8 mouse cellular contexts compared by ENCODE assay signal in the genomic region with DNA sequence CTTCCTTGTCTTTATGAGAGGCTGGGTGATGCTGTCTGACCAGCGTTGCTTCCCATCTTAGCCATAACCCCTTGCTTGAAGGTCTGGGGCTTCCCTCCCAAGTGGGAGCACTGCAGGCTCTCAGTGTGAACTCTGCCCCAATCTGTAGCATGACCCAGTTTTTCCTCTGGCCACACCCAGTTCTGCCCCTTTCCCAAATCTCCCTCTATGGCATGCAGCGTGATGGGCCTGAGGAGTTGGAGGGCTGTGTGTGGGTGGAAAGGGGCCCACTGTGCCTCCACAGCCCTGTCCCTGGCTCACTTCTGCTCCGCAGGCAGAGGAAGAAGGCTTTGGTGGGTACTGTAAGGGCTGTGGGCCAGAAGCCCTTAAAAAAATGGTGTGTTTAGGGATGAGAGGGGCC. TPM values are rescaled to one million over a fixed set of nuclear protein-coding genes. Genes with fewer than 3 reads are reported as not detected.
DNase-seq lines count a peak whose midpoint lies in the region; ATAC-seq lines count a peak whose summit lies in the region.

No protein-coding gene starts in this region.

- peak overlapping the region; percentile 92 for H3K9ac ChIP-seq in lung, embryonic 15.5 days
- H3K9ac ChIP-seq in embryonic facial prominence, embryonic 14.5 days (ENCODE audit: low read depth, low read length) = peak overlapping the region; percentile 88
- peak overlapping the region; percentile 41 for H3K9ac ChIP-seq in neural tube, embryonic 14.5 days (replicated peaks; ENCODE audit: low read depth, low read length)

- peaks cover 42% of the 10 kb centered on the region for H3K4me1 ChIP-seq in lung, embryonic 15.5 days
- H3K4me1 ChIP-seq in embryonic facial prominence, embryonic 14.5 days (ENCODE audit: control insufficient read depth, insufficient read depth, low read length) = peaks cover 22% of the 10 kb centered on the region
- H3K4me1 ChIP-seq in neural tube, embryonic 14.5 days (ENCODE audit: control insufficient read depth, insufficient read depth, low read length) = peaks cover 27% of the 10 kb centered on the region

- no peaks in the 10 kb centered on the region for H3K27me3 ChIP-seq in lung, embryonic 15.5 days
- no peaks in the 10 kb centered on the region for H3K27me3 ChIP-seq in embryonic facial prominence, embryonic 14.5 days (replicated peaks; ENCODE audit: control insufficient read depth, insufficient read depth, low read length)
- H3K27me3 ChIP-seq in neural tube, embryonic 14.5 days (ENCODE audit: control insufficient read depth, insufficient read depth, low read length) = no peaks in the 10 kb centered on the region; the same call in 1 of the 2 replicates

- peak overlapping the region; percentile 96 for H3K4me3 ChIP-seq in lung, embryonic 15.5 days
- H3K4me3 ChIP-seq in embryonic facial prominence, embryonic 14.5 days (ENCODE audit: low read depth, low read length) = peak overlapping the region; percentile 71
- H3K4me3 ChIP-seq in neural tube, embryonic 14.5 days (ENCODE audit: low read depth, low read length) = peak overlapping the region; percentile 93

- H3K27ac ChIP-seq in lung, embryonic 15.5 days = no peak overlapping the region
- H3K27ac ChIP-seq in embryonic facial prominence, embryonic 14.5 days (replicated peaks; ENCODE audit: low read depth, low read length) = no peak overlapping the region
- no peak overlapping the region; the same call in 1 of the 2 replicates for H3K27ac ChIP-seq in neural tube, embryonic 14.5 days (ENCODE audit: low read depth, low read length)

- 45% methylated on average over 3 of the region's 3 CpGs for WGBS in lung, embryonic 15.5 days
- WGBS in embryonic facial prominence, embryonic 14.5 days = 49% methylated on average over 3 of the region's 3 CpGs
- 53% methylated on average over 3 of the region's 3 CpGs for WGBS in neural tube, embryonic 14.5 days

- H3K9me3 ChIP-seq in lung, embryonic 15.5 days = no peaks in the 10 kb centered on the region
- no peaks in the 10 kb centered on the region for H3K9me3 ChIP-seq in embryonic facial prominence, embryonic 14.5 days (ENCODE audit: control insufficient read depth, low read length)
- no peaks in the 10 kb centered on the region for H3K9me3 ChIP-seq in neural tube, embryonic 14.5 days (ENCODE audit: control insufficient read depth, low read length)

- no peak for DNase-seq in lung, postnatal 36 days
- no peak for DNase-seq in embryonic facial prominence, embryonic 14.5 days (ENCODE audit: low spot score)
- peak; percentile 43 for DNase-seq in induced T-regulatory cell, adult 2 months (ENCODE audit: low read depth)
- no peak for DNase-seq in layer of hippocampus, adult 9-11 months
- DNase-seq in right cerebral cortex, postnatal 4 days = no peak

- peak overlapping the region; percentile 93 for H3K4me2 ChIP-seq in lung, embryonic 15.5 days
- H3K4me2 ChIP-seq in embryonic facial prominence, embryonic 14.5 days (ENCODE audit: low read depth, low read length) = peak overlapping the region; percentile 84
- H3K4me2 ChIP-seq in neural tube, embryonic 14.5 days (ENCODE audit: low read depth, low read length) = peak overlapping the region; percentile 91

- peaks cover 53% of the 10 kb centered on the region for H3K36me3 ChIP-seq in lung, embryonic 15.5 days
- peaks cover 49% of the 10 kb centered on the region for H3K36me3 ChIP-seq in embryonic facial prominence, embryonic 14.5 days (ENCODE audit: control insufficient read depth, insufficient read depth, low read length)
- peaks cover 43% of the 10 kb centered on the region for H3K36me3 ChIP-seq in neural tube, embryonic 14.5 days (ENCODE audit: control insufficient read depth, insufficient read depth, low read length)

- no peak for ATAC-seq in lung, embryonic 15.5 days (ENCODE audit: borderline replicate concordance, extremely low read depth, low FRiP score, low TSS enrichment)
- ATAC-seq in embryonic facial prominence, embryonic 14.5 days (ENCODE audit: low read depth) = no peak
- ATAC-seq in neural tube, embryonic 14.5 days (ENCODE audit: low read depth) = no peak
- no peak for ATAC-seq in monocyte, adult 5-6 weeks (replicated peaks; ENCODE audit: insufficient number of reproducible peaks, low FRiP score, low TSS enrichment, poor library complexity, severe bottlenecking)

RNA-seq across cellular contexts. Expression of a gene that starts 2.7 kb away (rescaled TPM):
- 68.5 and 69.3 TPM in 2 replicates for polyA plus RNA-seq in lung, embryonic 15.5 days (2015; fragmentation: Nextera tagmentation; extraction: Ambion mirVana)
- polyA plus RNA-seq in embryonic facial prominence, embryonic 14.5 days (2014; fragmentation: Nextera tagmentation; extraction: Ambion mirVana) = 70.1 and 73.5 TPM in 2 replicates
- polyA plus RNA-seq in neural tube, embryonic 14.5 days (2014; fragmentation: Nextera tagmentation; extraction: Ambion mirVana) = 72.1 and 82.2 TPM in 2 replicates
- 275 to 395 TPM (median 283 TPM) in 3 replicates for total RNA-seq in monocyte, adult 5-6 weeks (2017)

RNA-seq across cellular contexts. Expression of a gene that starts 30.8 kb away (rescaled TPM):
- polyA plus RNA-seq in lung, embryonic 15.5 days (2015; fragmentation: Nextera tagmentation; extraction: Ambion mirVana) = 0.38 and 0.69 TPM in 2 replicates
- 1.1 and 1.4 TPM in 2 replicates for polyA plus RNA-seq in embryonic facial prominence, embryonic 14.5 days (2014; fragmentation: Nextera tagmentation; extraction: Ambion mirVana)
- polyA plus RNA-seq in neural tube, embryonic 14.5 days (2014; fragmentation: Nextera tagmentation; extraction: Ambion mirVana) = 0.70 and 0.91 TPM in 2 replicates
- total RNA-seq in monocyte, adult 5-6 weeks (2017) = 3.1 to 8.7 TPM (median 3.6 TPM) in 3 replicates

RNA-seq across cellular contexts. Expression of a gene that starts 33.2 kb away (rescaled TPM):
- polyA plus RNA-seq in lung, embryonic 15.5 days (2015; fragmentation: Nextera tagmentation; extraction: Ambion mirVana) = 56.5 and 58.8 TPM in 2 replicates
- 56.4 and 60.4 TPM in 2 replicates for polyA plus RNA-seq in embryonic facial prominence, embryonic 14.5 days (2014; fragmentation: Nextera tagmentation; extraction: Ambion mirVana)
- polyA plus RNA-seq in neural tube, embryonic 14.5 days (2014; fragmentation: Nextera tagmentation; extraction: Ambion mirVana) = 45.0 and 49.6 TPM in 2 replicates
- total RNA-seq in monocyte, adult 5-6 weeks (2017) = 15.9 to 23.8 TPM (median 23.2 TPM) in 3 replicates

RNA-seq across cellular contexts. Expression of a gene that starts 46.5 kb away (rescaled TPM):
- 5.7 and 6.8 TPM in 2 replicates for polyA plus RNA-seq in lung, embryonic 15.5 days (2015; fragmentation: Nextera tagmentation; extraction: Ambion mirVana)
- polyA plus RNA-seq in embryonic facial prominence, embryonic 14.5 days (2014; fragmentation: Nextera tagmentation; extraction: Ambion mirVana) = 37.9 and 43.7 TPM in 2 replicates
- polyA plus RNA-seq in neural tube, embryonic 14.5 days (2014; fragmentation: Nextera tagmentation; extraction: Ambion mirVana) = 18.3 and 18.5 TPM in 2 replicates
- 15.5 to 29.7 TPM (median 16.2 TPM) in 3 replicates for total RNA-seq in monocyte, adult 5-6 weeks (2017)

RNA-seq across cellular contexts. Expression of a gene that starts 49.0 kb away (rescaled TPM):
- 10.8 and 12.9 TPM in 2 replicates for polyA plus RNA-seq in lung, embryonic 15.5 days (2015; fragmentation: Nextera tagmentation; extraction: Ambion mirVana)
- polyA plus RNA-seq in embryonic facial prominence, embryonic 14.5 days (2014; fragmentation: Nextera tagmentation; extraction: Ambion mirVana) = 8.3 and 9.9 TPM in 2 replicates
- polyA plus RNA-seq in neural tube, embryonic 14.5 days (2014; fragmentation: Nextera tagmentation; extraction: Ambion mirVana) = 16.8 and 19.8 TPM in 2 replicates
- total RNA-seq in monocyte, adult 5-6 weeks (2017) = 5.5 to 20.2 TPM (median 8.3 TPM) in 3 replicates

Comparison
In these comparisons a context has a peak if more than half of its experiments do, and no peak if none do; other contexts are left out.
1. H3K9ac ChIP-seq: peak in every context shown above with its lines; median percentile 92 in lung, embryonic 15.5 days; 88 in embryonic facial prominence, embryonic 14.5 days; 41 in neural tube, embryonic 14.5 days.